In the genomic region with DNA sequence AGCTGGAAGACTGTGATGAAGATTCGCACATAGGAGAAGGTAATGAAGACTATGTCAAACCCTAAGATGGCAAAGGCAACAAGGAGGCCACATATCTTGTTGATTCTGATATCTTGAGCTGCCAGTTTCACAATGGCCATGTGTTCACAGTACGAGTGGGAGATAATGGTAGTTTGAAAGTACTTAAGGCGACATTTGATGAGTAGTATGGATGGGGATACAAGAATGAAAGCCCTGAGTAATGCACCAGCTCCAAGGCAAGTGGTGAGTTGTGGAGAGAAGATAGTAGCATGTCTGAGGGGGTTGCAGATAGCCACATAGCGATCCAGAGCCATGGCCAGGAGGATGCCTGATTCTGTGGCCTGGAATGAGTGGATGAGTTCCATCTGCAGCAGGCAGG, we compare ENCODE assay signal across 33 mouse cellular contexts. TPM values are rescaled to one million over a fixed set of nuclear protein-coding genes. Genes with fewer than 3 reads are reported as not detected.
"Had no signal": no experiment of that assay in that cellular context is flagged by ENCODE, and none has a peak within 500 bp of the region (broad histone marks: within the 10 kb centered on the region; RNA-seq: fewer than 3 reads in every experiment).

No protein-coding gene starts in this region.

RNA-seq across cellular contexts. Expression of gene Olfr68, which starts 1.8 kb away (rescaled TPM):
- total RNA-seq: gastrocnemius, adult 2 months; gastrocnemius, postnatal 10 days; gastrocnemius, postnatal 25 days; gastrocnemius, postnatal 4 days; granulocyte monocyte progenitor cell, adult 5-6 weeks; heart, adult 18-20 months; heart, adult 8-10 months; heart, postnatal 10 days; heart, postnatal 25 days; heart, postnatal 4 days; layer of hippocampus, adult 2 months; layer of hippocampus, postnatal 10 days; layer of hippocampus, postnatal 25 days; left cerebral cortex, adult 2 months; left cerebral cortex, postnatal 14 days; left cerebral cortex, postnatal 36 days had no signal
- polyA plus RNA-seq: frontal cortex, adult 2 months; heart, embryonic 10.5 days; heart, embryonic 12.5 days; heart, embryonic 14.5 days; heart, embryonic 16.5 days; hindbrain, embryonic 10.5 days; hindbrain, embryonic 12.5 days; hindbrain, embryonic 14.5 days; hindbrain, embryonic 16.5 days; inflammation-experienced regulatory T-cells, adult 6 months; intestine, embryonic 15.5 days; intestine, postnatal 0 days; kidney, embryonic 14.5 days; kidney, embryonic 16.5 days; limb, embryonic 10.5 days; limb, embryonic 12.5 days; limb, embryonic 14.5 days had no signal

RNA-seq across cellular contexts. Expression of gene Olfr69, which starts 6.3 kb away (rescaled TPM):
- total RNA-seq: gastrocnemius, adult 2 months; gastrocnemius, postnatal 10 days; gastrocnemius, postnatal 25 days; gastrocnemius, postnatal 4 days; granulocyte monocyte progenitor cell, adult 5-6 weeks; heart, adult 18-20 months; heart, adult 8-10 months; heart, postnatal 10 days; heart, postnatal 25 days; heart, postnatal 4 days; layer of hippocampus, adult 2 months; layer of hippocampus, postnatal 10 days; layer of hippocampus, postnatal 25 days; left cerebral cortex, adult 2 months; left cerebral cortex, postnatal 14 days; left cerebral cortex, postnatal 36 days had no signal
- polyA plus RNA-seq: frontal cortex, adult 2 months; heart, embryonic 10.5 days; heart, embryonic 12.5 days; heart, embryonic 14.5 days; heart, embryonic 16.5 days; hindbrain, embryonic 10.5 days; hindbrain, embryonic 12.5 days; hindbrain, embryonic 14.5 days; hindbrain, embryonic 16.5 days; intestine, embryonic 15.5 days; intestine, postnatal 0 days; kidney, embryonic 14.5 days; kidney, embryonic 16.5 days; limb, embryonic 10.5 days; limb, embryonic 12.5 days; limb, embryonic 14.5 days had no signal

RNA-seq across cellular contexts. Expression of gene Olfr67, which starts 14.0 kb away (rescaled TPM):
- total RNA-seq: gastrocnemius, adult 2 months; gastrocnemius, postnatal 10 days; gastrocnemius, postnatal 25 days; gastrocnemius, postnatal 4 days; granulocyte monocyte progenitor cell, adult 5-6 weeks; heart, adult 18-20 months; heart, adult 8-10 months; heart, postnatal 10 days; heart, postnatal 25 days; heart, postnatal 4 days; layer of hippocampus, adult 2 months; layer of hippocampus, postnatal 10 days; layer of hippocampus, postnatal 25 days; left cerebral cortex, adult 2 months; left cerebral cortex, postnatal 14 days; left cerebral cortex, postnatal 36 days had no signal
- polyA plus RNA-seq: frontal cortex, adult 2 months; heart, embryonic 10.5 days; heart, embryonic 12.5 days; heart, embryonic 14.5 days; heart, embryonic 16.5 days; hindbrain, embryonic 10.5 days; hindbrain, embryonic 12.5 days; hindbrain, embryonic 14.5 days; hindbrain, embryonic 16.5 days; inflammation-experienced regulatory T-cells, adult 6 months; intestine, embryonic 15.5 days; intestine, postnatal 0 days; kidney, embryonic 14.5 days; kidney, embryonic 16.5 days; limb, embryonic 10.5 days; limb, embryonic 12.5 days; limb, embryonic 14.5 days had no signal

RNA-seq across cellular contexts. Expression of gene Olfr630, which starts 20.5 kb away (rescaled TPM):
- total RNA-seq: gastrocnemius, adult 2 months; gastrocnemius, postnatal 10 days; gastrocnemius, postnatal 25 days; gastrocnemius, postnatal 4 days; granulocyte monocyte progenitor cell, adult 5-6 weeks; heart, adult 18-20 months; heart, adult 8-10 months; heart, postnatal 10 days; heart, postnatal 25 days; heart, postnatal 4 days; layer of hippocampus, adult 2 months; layer of hippocampus, postnatal 10 days; layer of hippocampus, postnatal 25 days; left cerebral cortex, adult 2 months; left cerebral cortex, postnatal 14 days; left cerebral cortex, postnatal 36 days had no signal
- polyA plus RNA-seq: frontal cortex, adult 2 months; heart, embryonic 10.5 days; heart, embryonic 12.5 days; heart, embryonic 14.5 days; heart, embryonic 16.5 days; hindbrain, embryonic 10.5 days; hindbrain, embryonic 12.5 days; hindbrain, embryonic 14.5 days; hindbrain, embryonic 16.5 days; inflammation-experienced regulatory T-cells, adult 6 months; intestine, embryonic 15.5 days; intestine, postnatal 0 days; kidney, embryonic 14.5 days; kidney, embryonic 16.5 days; limb, embryonic 10.5 days; limb, embryonic 12.5 days; limb, embryonic 14.5 days had no signal

RNA-seq across cellular contexts. Expression of gene Olfr629, which starts 32.9 kb away (rescaled TPM):
- total RNA-seq: gastrocnemius, adult 2 months; gastrocnemius, postnatal 10 days; gastrocnemius, postnatal 25 days; gastrocnemius, postnatal 4 days; granulocyte monocyte progenitor cell, adult 5-6 weeks; heart, adult 18-20 months; heart, adult 8-10 months; heart, postnatal 10 days; heart, postnatal 25 days; heart, postnatal 4 days; layer of hippocampus, adult 2 months; layer of hippocampus, postnatal 10 days; layer of hippocampus, postnatal 25 days; left cerebral cortex, adult 2 months; left cerebral cortex, postnatal 14 days; left cerebral cortex, postnatal 36 days had no signal
- polyA plus RNA-seq: frontal cortex, adult 2 months; heart, embryonic 10.5 days; heart, embryonic 12.5 days; heart, embryonic 14.5 days; heart, embryonic 16.5 days; hindbrain, embryonic 10.5 days; hindbrain, embryonic 12.5 days; hindbrain, embryonic 14.5 days; hindbrain, embryonic 16.5 days; inflammation-experienced regulatory T-cells, adult 6 months; intestine, embryonic 15.5 days; intestine, postnatal 0 days; kidney, embryonic 14.5 days; kidney, embryonic 16.5 days; limb, embryonic 10.5 days; limb, embryonic 12.5 days; limb, embryonic 14.5 days had no signal
